Mouse (Mus musculus) thymus, postnatal 0 days (tissue): ENCODE data around the gene Mdp1. TPM values are rescaled to one million over a fixed set of nuclear protein-coding genes. Genes with fewer than 3 reads are reported as not detected.

Experiments
- DNase-seq: peaks from one replicate; pipeline ENCODE4 v3.0.0-alpha.2; 2015; ENCODE audit warnings: low spot score
- polyA plus RNA-seq: library from polyadenylated mRNA; unstranded; fragments of >200 nt; fragmentation: Nextera tagmentation; extraction: Ambion mirVana; gene quantifications from 2 replicates; pipeline ENCODE4 v1.2.1, GENCODE M21; 2015

Mdp1 gene
- polyA plus RNA-seq: 78.1 and 80.2 TPM in 2 replicates

- DNase-seq: peak; percentile 87
Measured at GRCm38 (mm10) chr14:55659960-55660573, at the start of gene Mdp1. Mdp1 (minus strand) TSS chr14:55660508.

GRCm38 (mm10) chr14:55709509-55709908, 49.2 kb upstream of the Mdp1 start:
- DNase-seq: no peak

- no peak for DNase-seq
Measured at GRCm38 (mm10) chr14:55707397-55707796, 47.1 kb upstream of the Mdp1 start.

- no peak for DNase-seq
Measured at GRCm38 (mm10) chr14:55706051-55706600, 45.8 kb upstream of the Mdp1 start.

- DNase-seq: no peak
Measured at GRCm38 (mm10) chr14:55702761-55703160, 42.5 kb upstream of the Mdp1 start.

- no peak for DNase-seq
Measured at GRCm38 (mm10) chr14:55701131-55701530, 40.8 kb upstream of the Mdp1 start.

- DNase-seq: no peak
Measured at GRCm38 (mm10) chr14:55697226-55697625, 36.9 kb upstream of the Mdp1 start.

- DNase-seq: no peak
Measured at GRCm38 (mm10) chr14:55689433-55689832, 29.1 kb upstream of the Mdp1 start.

- no peak for DNase-seq
Measured at GRCm38 (mm10) chr14:55682118-55682493, 21.8 kb upstream of the Mdp1 start.

GRCm38 (mm10) chr14:55681160-55682117, 21.1 kb upstream of the Mdp1 start, which contains the start of gene Tinf2:
Tinf2 (minus strand) TSS chr14:55681820.
- DNase-seq: peak; percentile 97

- DNase-seq: no peak
Measured at GRCm38 (mm10) chr14:55677615-55678014, 17.3 kb upstream of the Mdp1 start.

GRCm38 (mm10) chr14:55672741-55673060, 12.4 kb upstream of the Mdp1 start:
- DNase-seq: no peak

- DNase-seq: peak; percentile 93
Measured at GRCm38 (mm10) chr14:55671833-55672740, 11.8 kb upstream of the Mdp1 start, which contains the start of the genes Gmpr2 and Nedd8. Gmpr2 (plus strand) TSS chr14:55671941. Nedd8 (minus strand) TSS chr14:55672124.

- DNase-seq: peak; percentile 25
Measured at GRCm38 (mm10) chr14:55671486-55671832, 11.2 kb upstream of the Mdp1 start.

GRCm38 (mm10) chr14:55660636-55661035, 328 bp upstream of the Mdp1 start:
- DNase-seq: no peak

GRCm38 (mm10) chr14:55658011-55658410, 2.3 kb downstream of the Mdp1 start:
- DNase-seq: no peak

- no peak for DNase-seq
Measured at GRCm38 (mm10) chr14:55656935-55657334, 3.4 kb downstream of the Mdp1 start.

GRCm38 (mm10) chr14:55651528-55651927, 8.8 kb downstream of the Mdp1 start:
- DNase-seq: peak; percentile 76

GRCm38 (mm10) chr14:55649884-55650283, 10.4 kb downstream of the Mdp1 start, which contains the start of gene Tssk4:
Tssk4 (plus strand) TSS chr14:55650184.
- DNase-seq: no peak

- peak; percentile 52 for DNase-seq
Measured at GRCm38 (mm10) chr14:55644261-55644888, 15.9 kb downstream of the Mdp1 start.
